Mouse (Mus musculus): ENCODE measurements at regions not wholly inside any gene's neighbourhood (a gene's known extent, or its start where the extent isn't known, plus 50 kb on each side); places are given as distances from the start of the nearest gene placed in this dataset.

GRCm38 (mm10) chr13:44496596-44496995, 232.7 kb upstream of the Jarid2 start:
- TF ChIP-seq CTCF (IDR thresholded peaks at IDR 0.05; ENCODE audit: borderline replicate concordance, insufficient read depth, low read depth, low read length) (no peak), POLR2A (IDR thresholded peaks at IDR 0.05; ENCODE audit: borderline replicate concordance, insufficient read depth, low read length) (no peak)

Measured in cerebellum, adult 2 months (tissue).